Mouse (Mus musculus) liver, embryonic 14 days (tissue): ENCODE data around the gene Gm17949. TPM values are rescaled to one million over a fixed set of nuclear protein-coding genes. Genes with fewer than 3 reads are reported as not detected.

ENCODE experiments used
- polyA plus RNA-seq: library from polyadenylated mRNA; depleted of rRNA; stranded (reverse); fragments of >200 nt; gene quantifications from 2 replicates; pipeline ENCODE4 v1.2.3, GENCODE M21; 2012; rRNA removed

Gene Gm17949
- not detected in 2 replicates for polyA plus RNA-seq

DNA sequence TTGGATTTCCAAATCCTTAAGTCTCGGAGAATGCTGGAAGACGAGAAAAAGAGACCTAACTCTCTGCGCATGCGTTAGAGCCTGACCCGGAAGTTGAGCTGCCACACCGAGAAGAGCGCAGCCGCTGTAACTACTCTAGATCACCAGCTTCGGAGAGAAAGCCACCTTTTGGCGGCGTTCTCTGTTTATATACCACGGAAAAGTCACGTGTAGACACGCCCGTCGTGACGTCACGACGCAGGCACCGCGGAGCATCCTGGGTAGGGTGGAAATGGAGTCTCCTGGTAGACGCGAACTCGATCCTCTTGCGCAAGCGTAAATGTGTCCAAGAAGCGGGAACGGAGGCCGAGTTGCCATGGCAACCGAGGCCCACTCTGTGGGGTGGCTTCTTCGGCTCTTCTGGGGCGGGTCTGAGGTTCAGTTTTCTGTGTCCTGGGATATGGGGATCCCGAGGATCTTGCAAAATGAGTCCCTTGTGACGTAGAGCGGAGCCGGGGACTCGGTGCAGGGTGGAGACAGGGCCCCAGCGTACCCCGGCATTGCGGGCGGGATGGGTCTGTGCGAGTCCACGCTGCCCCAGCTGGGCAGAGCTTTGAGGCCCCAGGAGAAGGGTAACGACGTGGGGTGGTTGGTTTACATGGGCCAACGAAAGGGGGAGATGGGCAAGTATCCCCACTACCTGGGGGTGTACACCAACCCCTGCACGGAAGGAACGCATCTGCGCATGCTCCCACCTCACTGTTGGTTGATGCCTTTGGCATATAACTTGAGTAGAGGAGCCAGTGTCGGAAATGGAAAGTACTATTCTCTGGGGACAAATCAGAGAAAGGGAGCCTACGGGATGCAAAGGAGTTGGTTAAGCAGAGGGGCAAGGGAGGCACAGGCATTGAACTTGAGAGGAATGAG is at the start of gene Gm17949, which contains the start of gene Gtf2f1:
Gene Gm17949, plus strand, starts transcription at position 234 of the 906 bp plus-strand sequence.
Gene Gtf2f1, minus strand, starts transcription at position 53 of the 906 bp plus-strand sequence.

DNA sequence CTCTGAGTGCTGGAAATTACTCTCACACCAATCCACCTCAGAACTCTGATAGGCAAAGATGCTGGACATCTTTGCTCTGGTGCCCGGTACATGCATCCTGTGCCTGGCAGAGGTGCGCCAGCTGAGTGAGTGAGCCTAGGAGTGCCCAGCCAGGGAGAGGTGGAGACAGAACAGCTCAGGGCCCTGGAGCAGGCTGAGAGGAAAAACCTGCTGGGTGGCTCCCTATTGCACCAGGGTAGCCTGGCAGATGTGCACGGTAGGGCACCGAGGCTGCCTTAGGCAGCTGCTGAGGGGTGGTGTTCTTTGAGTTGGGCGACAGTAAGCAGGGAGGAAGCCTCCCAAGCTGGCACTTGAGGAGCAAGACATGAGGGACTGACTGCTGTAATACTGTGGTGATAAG is 29.3 kb upstream of the Gm17949 start, which contains the start of gene Acer1:
Gene Acer1, minus strand, starts transcription at position 114 of the 400 bp plus-strand sequence.

DNA sequence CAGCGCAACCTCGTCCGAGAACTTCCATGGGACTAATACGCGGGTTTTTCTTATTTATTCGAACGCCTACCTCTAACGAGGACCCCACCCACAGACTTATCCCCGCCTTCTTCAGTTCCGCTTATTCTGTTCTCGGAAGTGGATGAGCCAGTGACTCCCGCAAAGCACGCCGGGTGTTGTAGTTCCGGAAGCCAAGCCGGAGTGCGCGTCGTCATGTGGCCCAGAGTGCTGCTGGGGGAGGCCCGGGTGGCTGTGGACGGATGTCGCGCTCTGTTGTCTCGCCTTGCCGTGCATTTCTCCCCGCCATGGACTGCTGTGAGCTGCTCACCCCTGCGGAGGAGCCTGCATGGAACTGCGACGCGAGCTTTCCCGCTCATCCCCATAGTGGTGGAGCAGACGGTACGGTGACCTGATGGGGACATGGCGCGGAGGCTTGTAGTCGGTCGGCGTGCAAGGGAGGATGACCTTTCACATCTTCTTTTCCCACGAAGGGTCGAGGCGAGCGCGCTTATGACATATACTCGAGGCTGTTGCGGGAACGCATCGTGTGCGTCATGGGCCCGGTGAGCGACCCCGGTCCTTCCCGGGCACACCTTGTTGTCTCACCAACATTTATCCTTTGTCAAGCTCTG is 21.0 kb upstream of the Gm17949 start, which contains the start of gene Clpp:
Gene Clpp, plus strand, starts transcription at position 191 of the 632 bp plus-strand sequence.

DNA sequence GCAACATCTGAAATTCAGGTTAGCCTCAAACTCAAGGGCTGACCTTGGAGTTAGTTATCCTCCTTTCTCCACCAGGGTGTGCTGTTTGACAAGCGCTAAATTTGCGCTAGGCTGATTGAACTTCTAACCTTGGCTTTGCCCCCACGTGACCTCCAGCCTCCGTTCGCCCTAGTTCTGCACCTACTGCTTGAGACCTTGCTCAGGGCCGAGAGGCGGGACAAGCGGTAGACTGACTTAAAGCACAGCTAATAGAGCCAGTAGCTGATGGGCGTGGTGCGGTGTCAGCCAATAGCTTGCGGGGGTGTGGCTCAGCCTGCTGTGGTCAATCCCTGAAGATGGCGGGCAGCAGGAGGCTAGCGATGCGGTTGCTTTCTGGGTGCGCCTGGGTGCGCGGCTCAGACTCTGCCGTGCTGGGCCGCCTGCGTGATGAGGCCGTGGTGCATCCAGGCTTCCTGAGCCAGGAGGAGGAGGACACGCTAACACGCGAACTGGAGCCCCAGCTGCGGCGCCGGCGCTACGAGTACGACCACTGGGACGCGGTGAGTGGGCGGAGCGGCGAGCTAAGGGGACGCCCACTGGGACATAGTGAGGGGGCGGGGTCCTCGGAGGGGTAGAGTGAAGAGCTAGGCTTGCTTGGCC is 14.1 kb upstream of the Gm17949 start, which contains the start of gene Alkbh7:
Gene Alkbh7, plus strand, starts transcription at position 311 of the 639 bp plus-strand sequence.

DNA sequence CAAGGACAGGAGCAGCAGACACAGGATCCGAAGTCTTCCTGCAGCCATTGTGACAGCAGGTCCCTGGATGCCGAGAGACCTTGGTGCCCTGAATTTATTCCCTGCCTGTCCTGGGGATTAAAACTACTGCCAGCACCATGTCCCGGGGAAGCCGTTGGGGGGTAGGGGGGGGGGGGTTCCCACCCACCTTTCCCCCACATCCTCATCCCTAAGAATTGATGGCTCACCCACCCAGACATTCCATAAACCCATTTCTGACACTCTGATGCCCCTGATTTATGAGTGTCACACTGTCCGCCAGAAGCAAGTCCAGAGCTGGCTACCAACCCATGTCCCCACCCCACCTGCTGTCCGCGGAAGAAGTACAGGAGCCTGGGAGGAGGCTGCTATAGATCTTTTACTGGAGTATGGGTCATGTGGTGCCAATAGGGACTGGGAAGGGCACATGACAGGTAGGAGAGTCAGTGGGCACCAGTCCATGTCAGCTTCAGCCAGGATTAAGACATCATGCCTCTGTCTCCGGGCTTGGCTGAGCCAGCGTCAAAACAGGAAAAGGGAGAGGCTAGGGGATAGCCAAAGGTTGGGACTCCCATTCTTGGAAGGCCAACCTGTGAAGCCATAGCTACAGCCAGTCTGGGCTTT is 11.2 kb upstream of the Gm17949 start, which contains the start of gene Pspn:
Gene Pspn, minus strand, starts transcription at position 51 of the 642 bp plus-strand sequence.

DNA sequence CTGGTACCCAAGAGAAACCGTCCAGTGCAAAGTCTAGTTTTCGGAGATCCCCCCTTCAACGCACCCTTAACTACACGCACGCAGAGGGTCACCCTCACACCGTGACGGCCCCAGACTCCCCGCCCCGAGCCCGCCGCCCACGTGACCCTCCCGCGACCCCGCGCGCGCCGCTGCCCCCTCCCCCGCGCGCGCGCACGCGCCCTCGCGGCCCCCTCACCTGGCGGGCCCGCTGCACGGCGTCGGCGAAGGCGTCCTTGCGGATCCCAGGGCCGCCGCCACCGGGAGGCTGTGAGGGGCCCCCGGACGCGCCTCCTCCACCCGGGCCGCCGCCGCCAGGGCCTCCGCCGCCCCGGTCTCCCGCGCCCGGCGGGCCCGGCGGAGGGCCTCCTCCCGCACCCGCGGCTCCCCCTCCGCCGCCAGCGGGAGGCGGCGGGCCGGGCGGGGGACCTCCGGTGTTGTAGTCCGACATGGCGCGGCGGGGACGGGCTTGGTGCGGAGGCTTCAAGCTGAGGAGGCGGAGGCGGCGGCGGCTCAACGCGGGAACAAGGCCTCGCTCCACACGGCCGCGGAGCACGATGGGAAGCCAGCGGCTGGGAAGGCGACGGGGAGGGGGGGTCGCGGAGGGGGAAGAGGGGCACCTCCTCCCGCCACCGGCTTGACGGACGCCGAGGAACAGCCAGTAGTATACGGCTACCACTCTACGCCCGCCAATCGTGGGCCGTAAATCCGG is 19.8 kb downstream of the Gm17949 start, which contains the start of gene Khsrp:
Gene Khsrp, minus strand, starts transcription at position 592 of the 730 bp plus-strand sequence.

DNA sequence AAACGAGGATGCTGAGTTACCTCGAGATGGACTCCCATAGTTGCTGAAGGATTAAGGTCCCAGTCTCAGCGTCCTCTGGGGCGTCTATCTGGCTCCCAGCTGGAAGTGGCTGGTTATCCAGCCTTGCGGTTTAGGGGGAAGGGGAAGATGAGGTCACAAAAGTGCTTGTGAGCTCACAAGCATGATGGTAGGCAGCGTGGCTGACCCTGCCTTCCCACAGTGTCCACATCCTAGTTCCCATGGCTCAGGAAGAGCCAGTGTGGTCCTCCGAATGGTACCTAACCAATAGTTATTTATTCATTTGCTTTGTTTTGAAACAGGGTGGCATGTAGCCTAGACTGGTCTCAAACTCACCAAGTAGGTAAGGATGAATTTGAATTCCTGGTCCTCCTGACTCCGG is 30.3 kb downstream of the Gm17949 start, which contains the start of gene Slc25a41:
Gene Slc25a41, minus strand, starts transcription at position 101 of the 400 bp plus-strand sequence.

DNA sequence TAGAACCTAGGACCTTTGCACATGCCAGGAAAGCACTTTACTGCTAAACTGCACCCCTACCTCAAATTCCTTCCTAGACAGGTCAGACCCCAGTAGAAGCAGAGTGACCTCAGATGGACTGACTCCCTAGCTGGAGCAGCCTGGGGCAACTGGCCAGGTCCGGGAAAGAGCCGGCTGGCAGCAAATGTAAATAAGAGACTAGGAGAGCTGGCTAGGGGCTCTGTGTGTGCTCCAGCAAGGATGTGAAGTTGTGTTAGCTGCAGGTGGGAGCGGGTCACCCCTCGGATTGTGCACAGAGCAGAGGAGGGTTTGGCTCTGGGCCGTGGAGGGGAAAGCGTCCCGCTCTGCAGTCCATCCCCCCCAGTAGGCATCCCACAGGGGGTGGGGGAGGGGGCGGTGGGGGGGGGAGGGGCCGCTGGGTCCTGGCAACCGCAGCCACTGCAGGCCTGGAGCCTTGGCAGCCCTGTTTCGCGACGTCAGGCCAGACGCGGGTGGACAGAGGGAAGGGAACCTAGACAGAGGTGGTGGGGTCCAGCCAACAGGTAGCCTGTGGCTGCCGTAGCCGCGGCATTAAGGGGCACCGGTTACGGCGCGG is 47.7 kb downstream of the Gm17949 start, which contains the start of gene Crb3:
Gene Crb3, plus strand, starts transcription at position 215 of the 595 bp plus-strand sequence.

DNA sequence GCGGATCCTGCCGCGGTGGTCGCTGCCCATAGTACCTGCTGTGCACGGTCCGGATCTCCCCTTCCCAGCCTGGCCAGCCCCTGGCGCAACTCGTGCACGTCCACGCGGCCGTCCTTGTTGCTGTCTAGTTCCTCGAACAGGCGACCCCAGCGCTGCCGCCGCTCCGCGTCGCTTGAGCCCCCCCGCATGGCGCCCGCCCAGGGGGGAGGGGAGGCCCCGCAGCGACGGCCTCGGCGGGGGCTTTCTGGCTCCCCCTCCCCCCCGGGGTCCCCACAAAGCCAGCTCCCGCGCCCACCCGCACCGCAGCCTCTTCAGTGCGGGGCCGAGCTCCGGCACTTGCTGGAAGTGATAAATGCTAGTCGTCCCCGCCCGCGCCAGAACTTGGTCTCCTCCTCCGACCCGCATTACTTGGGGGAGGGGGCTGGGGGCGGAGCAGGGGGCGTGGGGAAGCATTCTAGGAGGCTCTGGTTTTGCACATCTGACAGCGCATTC is 48.3 kb downstream of the Gm17949 start, which contains the start of gene Slc25a23:
Gene Slc25a23, minus strand, starts transcription at position 378 of the 492 bp plus-strand sequence.

Other genes with a start within 250 kb of the Gm17949 start
- gene Dus3l, start 246.7 kb upstream of the Gm17949 start, polyA plus RNA-seq, result 16.5 and 17.4 TPM in 2 replicates
- gene Prr22, start 241.2 kb upstream of the Gm17949 start, polyA plus RNA-seq, result 0.90 and 1.2 TPM in 2 replicates
- 8.5 and 10.7 TPM in 2 replicates for gene Rfx2, start 180.5 kb upstream of the Gm17949 start, polyA plus RNA-seq
- gene Acsbg2, start 137.0 kb upstream of the Gm17949 start, polyA plus RNA-seq, result not detected in 2 replicates
- gene 1700061G19Rik, start 136.0 kb upstream of the Gm17949 start, polyA plus RNA-seq, result 0.01 TPM in 2 replicates
- 10.1 and 11.0 TPM in 2 replicates for gene Mllt1, start 76.1 kb upstream of the Gm17949 start, polyA plus RNA-seq
- not detected in 2 replicates for gene Acer1, start 29.3 kb upstream of the Gm17949 start, polyA plus RNA-seq
- 57.9 and 62.5 TPM in 2 replicates for gene Clpp, start 21.2 kb upstream of the Gm17949 start, polyA plus RNA-seq
- gene Alkbh7, start 14.1 kb upstream of the Gm17949 start, polyA plus RNA-seq, result 9.1 and 11.2 TPM in 2 replicates
- gene Pspn, start 11.5 kb upstream of the Gm17949 start, polyA plus RNA-seq, result not detected in 2 replicates
- 60.1 and 66.8 TPM in 2 replicates for gene Gtf2f1, start 181 bp upstream of the Gm17949 start, polyA plus RNA-seq
- gene Khsrp, start 20.1 kb downstream of the Gm17949 start, polyA plus RNA-seq, result 30.1 and 35.2 TPM in 2 replicates
- not detected in 2 replicates for gene Slc25a41, start 30.2 kb downstream of the Gm17949 start, polyA plus RNA-seq
- gene Crb3, start 47.6 kb downstream of the Gm17949 start, polyA plus RNA-seq, result 4.4 and 5.0 TPM in 2 replicates
- gene Slc25a23, start 48.4 kb downstream of the Gm17949 start, polyA plus RNA-seq, result 7.2 and 9.3 TPM in 2 replicates
- gene Dennd1c, start 67.0 kb downstream of the Gm17949 start, polyA plus RNA-seq, result 0.93 and 1.6 TPM in 2 replicates
- 0.18 and 0.37 TPM in 2 replicates for gene Tubb4a, start 76.3 kb downstream of the Gm17949 start, polyA plus RNA-seq
- gene Tnfsf9, start 93.9 kb downstream of the Gm17949 start, polyA plus RNA-seq, result 0.46 and 0.59 TPM in 2 replicates
- gene Cd70, start 138.3 kb downstream of the Gm17949 start, polyA plus RNA-seq, result not detected in 2 replicates
- gene Tnfsf14, start 182.7 kb downstream of the Gm17949 start, polyA plus RNA-seq, result 2.1 and 2.4 TPM in 2 replicates
- 240 and 245 TPM in 2 replicates for gene C3, start 216.7 kb downstream of the Gm17949 start, polyA plus RNA-seq
- 7.1 and 7.9 TPM in 2 replicates for gene Gpr108, start 237.0 kb downstream of the Gm17949 start, polyA plus RNA-seq
- gene Trip10, start 238.0 kb downstream of the Gm17949 start, polyA plus RNA-seq, result 6.3 and 7.9 TPM in 2 replicates